Comparison of ENCODE assay signal across 18 mouse cellular contexts in the genomic region with DNA sequence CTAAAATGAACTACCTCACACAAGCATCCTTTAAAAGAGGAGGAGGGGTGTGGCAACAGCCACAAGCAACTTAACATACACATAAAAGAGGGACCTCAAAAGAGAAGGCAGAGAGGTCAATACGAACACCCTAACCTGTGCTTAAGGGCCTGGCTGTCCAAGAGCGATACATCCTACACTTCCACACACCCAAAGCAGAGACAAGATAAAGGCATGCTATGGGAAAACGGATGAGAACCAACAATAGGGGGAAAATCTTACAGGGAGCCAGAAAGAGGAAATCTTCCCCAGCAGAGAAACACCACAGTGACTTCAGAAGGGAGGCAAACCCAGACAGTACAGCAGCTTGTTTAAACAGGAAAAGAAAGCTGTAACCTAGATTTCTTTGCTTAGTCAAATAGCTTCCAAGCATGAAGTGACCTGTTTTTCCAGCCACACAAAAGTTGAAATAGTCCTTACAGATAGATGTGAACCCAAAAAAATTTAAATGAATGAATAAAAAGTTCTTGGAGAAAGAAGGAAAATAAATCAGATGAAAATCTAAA. TPM values are rescaled to one million over a fixed set of nuclear protein-coding genes. Genes with fewer than 3 reads are reported as not detected.
DNase-seq lines count a peak whose midpoint lies in the region; ATAC-seq lines count a peak whose summit lies in the region.
"Had no signal": no experiment of that assay in that cellular context is flagged by ENCODE, and none has a peak within 500 bp of the region (broad histone marks: within the 10 kb centered on the region; RNA-seq: fewer than 3 reads in every experiment).

No protein-coding gene starts in this region.

- H3K36me3 ChIP-seq in liver, embryonic 15.5 days (replicated peaks): peaks cover 30% of the 10 kb centered on the region
- H3K36me3 ChIP-seq: forebrain, embryonic 15.5 days had no signal

- peaks cover 23% of the 10 kb centered on the region for H3K4me1 ChIP-seq in liver, embryonic 15.5 days (replicated peaks)
- H3K4me1 ChIP-seq: forebrain, embryonic 15.5 days had no signal

- ATAC-seq in liver, embryonic 15.5 days (ENCODE audit: insufficient read depth): no peak
- ATAC-seq: activated CD4-positive, CD25-positive, alpha-beta regulatory T cell, adult 4 months; forebrain, embryonic 15.5 days; midbrain, embryonic 13.5 days had no signal

- H3K27ac ChIP-seq in liver, embryonic 15.5 days (replicated peaks): 0 out of 2 replicates have a peak overlapping the region, but pooled peaks have one; percentile 33
- H3K27ac ChIP-seq: forebrain, embryonic 15.5 days; hindbrain, embryonic 14.5 days; liver, embryonic 14.5 days; midbrain, embryonic 13.5 days; neural tube, embryonic 12.5 days had no signal

- no peak overlapping the region for H3K4me2 ChIP-seq in liver, embryonic 15.5 days
- H3K4me2 ChIP-seq: forebrain, embryonic 15.5 days; hindbrain, embryonic 14.5 days; midbrain, embryonic 13.5 days; neural tube, embryonic 12.5 days had no signal

- H3K9me3 ChIP-seq in liver, embryonic 15.5 days (replicated peaks): no peaks in the 10 kb centered on the region
- H3K9me3 ChIP-seq: forebrain, embryonic 15.5 days; midbrain, embryonic 13.5 days; neural tube, embryonic 12.5 days had no signal

- peak; percentile 36 for DNase-seq in heart, adult 11 months
- no peak for DNase-seq in heart, postnatal 10 days
- no peak for DNase-seq in liver
- peak; percentile 43 for DNase-seq in brain, adult 2 months (ENCODE audit: low read depth, low spot score)
- peak; percentile 15 for DNase-seq in telencephalon, adult 2 months (ENCODE audit: low read depth, low spot score)
- no peak for DNase-seq in natural killer cell, adult 2 months (ENCODE audit: low spot score in 2 of 2)
- no peak for DNase-seq in cerebellum, postnatal 10 days
- DNase-seq: B cell, adult 2 months; cerebellum, adult 9-10 months; gastrocnemius, postnatal 36 days; kidney, adult 11 months had no signal

- intact Hi-C loops in heart, postnatal 10 days (cut with DNase I): no loop called here

- no peak overlapping the region for H3K9ac ChIP-seq in liver, embryonic 15.5 days
- H3K9ac ChIP-seq: forebrain, embryonic 15.5 days; hindbrain, embryonic 14.5 days; liver, embryonic 14.5 days; midbrain, embryonic 13.5 days; neural tube, embryonic 12.5 days had no signal

- WGBS in liver, embryonic 15.5 days (ENCODE audit: insufficient replicate concordance): 49% methylated on average over 3 of the region's 3 CpGs

- H3K27me3 ChIP-seq in liver, embryonic 15.5 days: no peaks in the 10 kb centered on the region
- H3K27me3 ChIP-seq: forebrain, embryonic 15.5 days; midbrain, embryonic 13.5 days; neural tube, embryonic 12.5 days had no signal

- H3K4me3 ChIP-seq in liver, embryonic 15.5 days (replicated peaks): no peak overlapping the region
- H3K4me3 ChIP-seq: forebrain, embryonic 15.5 days; midbrain, embryonic 13.5 days; neural tube, embryonic 12.5 days had no signal

RNA-seq across cellular contexts. Expression of a gene that starts 17.8 kb away (rescaled TPM):
- total RNA-seq in heart, postnatal 10 days (2021): 1 to 10 TPM; 4.8 TPM
- polyA plus RNA-seq in liver, embryonic 15.5 days (2015; fragmentation: Nextera tagmentation; extraction: Ambion mirVana): 4.8 and 4.9 TPM in 2 replicates

Comparison
In these comparisons a context has a peak if more than half of its experiments do, and no peak if none do; other contexts are left out.
1. DNase-seq: peak in heart, adult 11 months (single experiment), brain, adult 2 months (single experiment) and telencephalon, adult 2 months (single experiment); none in heart, postnatal 10 days (0 of 2), liver (single experiment), natural killer cell, adult 2 months (0 of 2) and cerebellum, postnatal 10 days (0 of 2).